In the genomic region with DNA sequence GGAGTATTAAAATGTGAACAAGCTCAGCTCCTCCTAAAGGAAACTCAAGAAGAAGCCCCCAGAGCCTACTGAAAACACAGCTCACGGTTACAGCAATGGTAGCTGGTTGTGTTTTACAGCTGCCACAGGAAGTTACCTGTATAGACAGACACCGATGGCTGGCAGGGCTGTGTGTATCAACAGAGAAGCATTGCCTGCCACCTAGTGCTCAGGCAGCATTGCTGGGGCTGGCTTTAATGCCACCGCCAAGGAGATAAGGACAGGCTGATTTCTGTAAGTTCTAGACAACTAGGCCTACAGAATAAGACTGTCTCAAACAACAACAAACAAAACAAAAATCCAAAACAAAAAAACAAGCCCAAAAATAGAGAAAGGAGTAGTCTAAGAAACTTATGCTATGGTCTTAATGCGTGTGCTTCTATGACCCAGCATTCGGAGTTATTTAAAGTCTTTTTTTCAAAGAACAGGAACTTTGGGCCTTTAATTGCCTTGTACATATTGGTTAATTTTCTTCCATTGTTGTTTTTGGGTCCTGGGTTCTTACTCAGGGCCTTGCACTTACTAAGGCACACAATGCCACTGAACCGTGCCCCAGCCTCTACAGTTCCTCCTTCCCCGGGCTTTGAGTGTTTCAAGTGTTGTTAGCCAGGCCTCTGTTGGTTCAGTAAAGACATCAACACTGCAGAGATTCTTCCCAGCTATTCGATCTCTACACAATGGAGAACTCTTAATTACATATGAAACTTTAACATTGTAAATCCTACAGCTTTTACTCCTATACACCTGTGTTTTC, we compare ENCODE assay signal across 1 mouse cellular context.
TF ChIP-seq lines count a peak whose summit lies in the region.

No protein-coding gene starts in this region.

TF ChIP-seq in CH12.LX, 34 proteins besides CTCF, POLR2A, EP300 and RAD21 (continued from another document):
- no peak for TF ChIP-seq GABPA (IDR thresholded peaks at IDR 0.05; ENCODE audit: insufficient replicate concordance, low read depth, low read length)
- no peak for TF ChIP-seq HCFC1 (IDR thresholded peaks at IDR 0.05; ENCODE audit: low read depth, low read length)
- TF ChIP-seq ZC3H11A (IDR thresholded peaks at IDR 0.05; ENCODE audit: low read depth, low read length) = no peak
- TF ChIP-seq CHD1 (IDR thresholded peaks at IDR 0.05; ENCODE audit: low read depth, low read length) = no peak
- TF ChIP-seq CHD2 (IDR thresholded peaks at IDR 0.05; ENCODE audit: low read length) = no peak
- TF ChIP-seq JUND (conservative IDR thresholded peaks at IDR 0.05; ENCODE audit: low read depth, low read length) = no peak
- TF ChIP-seq ELF1 (IDR thresholded peaks at IDR 0.05; ENCODE audit: low read depth, low read length) = no peak
- TF ChIP-seq MAFK (IDR thresholded peaks at IDR 0.05; ENCODE audit: insufficient replicate concordance, low read length) = no peak
- no peak for TF ChIP-seq MXI1 (IDR thresholded peaks at IDR 0.05; ENCODE audit: low read depth, low read length)
- no peak for TF ChIP-seq UBTF (IDR thresholded peaks at IDR 0.05; ENCODE audit: low read depth, low read length)
- TF ChIP-seq MAZ (IDR thresholded peaks at IDR 0.05; ENCODE audit: low read depth, low read length) = no peak
- TF ChIP-seq JUN (IDR thresholded peaks at IDR 0.05; ENCODE audit: insufficient read depth, low read depth, low read length) = no peak
- no peak for TF ChIP-seq ZMIZ1 (IDR thresholded peaks at IDR 0.05; ENCODE audit: low read depth, low read length)
- no peak for TF ChIP-seq USF1 (IDR thresholded peaks at IDR 0.05; ENCODE audit: low read depth, low read length)
- TF ChIP-seq TCF12 (IDR thresholded peaks at IDR 0.05; ENCODE audit: low read depth, low read length) = no peak
- TF ChIP-seq IRF4 (IDR thresholded peaks at IDR 0.05; ENCODE audit: low read depth, low read length) = no peak
- TF ChIP-seq PAX5 (IDR thresholded peaks at IDR 0.05; ENCODE audit: low read length) = no peak
